Mouse (Mus musculus): ENCODE data around the gene Pik3ca. TPM values are rescaled to one million over a fixed set of nuclear protein-coding genes. Genes with fewer than 3 reads are reported as not detected.

The Pik3ca gene
- polyA plus RNA-seq (2017; shearing (Covaris generic)): 43.9 TPM

DNA sequence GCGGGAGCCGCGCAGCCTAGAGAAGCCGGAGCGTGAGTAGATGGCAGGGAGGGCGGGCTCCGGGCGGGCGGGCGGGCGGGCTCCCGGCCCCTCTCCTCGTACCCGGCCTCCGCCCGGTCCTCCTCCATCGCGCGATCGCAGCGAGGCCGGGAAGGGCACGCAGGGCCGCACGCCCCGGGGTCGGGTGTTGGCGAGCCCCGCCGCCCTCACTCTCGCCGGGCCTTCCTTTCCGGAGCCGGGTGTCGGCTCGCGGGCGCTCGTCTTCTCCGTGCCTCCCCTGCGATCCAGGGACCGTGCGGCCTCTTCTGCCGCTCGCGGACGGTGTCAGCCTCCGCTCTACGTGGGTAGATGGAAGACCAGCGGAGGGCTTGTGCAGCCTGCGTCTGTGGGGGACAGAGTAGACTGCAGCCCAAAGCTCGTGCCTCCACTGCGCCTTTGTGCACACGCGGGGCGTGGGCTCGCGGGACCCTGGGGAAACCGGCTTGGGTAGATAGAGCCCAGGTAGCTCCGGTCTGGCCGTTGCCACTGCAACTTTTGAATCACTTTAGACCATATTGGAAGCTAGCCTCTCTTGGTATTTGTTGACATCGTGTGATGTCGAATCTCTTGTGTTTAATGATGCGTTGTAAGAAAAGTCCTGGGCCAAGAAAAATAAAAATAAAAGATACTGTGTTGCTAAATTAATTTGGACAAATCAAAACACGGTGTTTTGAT lies at the start of gene Pik3ca:
Gene Pik3ca, plus strand, starts transcription at position 211 of the 714 bp plus-strand sequence.

DNA sequence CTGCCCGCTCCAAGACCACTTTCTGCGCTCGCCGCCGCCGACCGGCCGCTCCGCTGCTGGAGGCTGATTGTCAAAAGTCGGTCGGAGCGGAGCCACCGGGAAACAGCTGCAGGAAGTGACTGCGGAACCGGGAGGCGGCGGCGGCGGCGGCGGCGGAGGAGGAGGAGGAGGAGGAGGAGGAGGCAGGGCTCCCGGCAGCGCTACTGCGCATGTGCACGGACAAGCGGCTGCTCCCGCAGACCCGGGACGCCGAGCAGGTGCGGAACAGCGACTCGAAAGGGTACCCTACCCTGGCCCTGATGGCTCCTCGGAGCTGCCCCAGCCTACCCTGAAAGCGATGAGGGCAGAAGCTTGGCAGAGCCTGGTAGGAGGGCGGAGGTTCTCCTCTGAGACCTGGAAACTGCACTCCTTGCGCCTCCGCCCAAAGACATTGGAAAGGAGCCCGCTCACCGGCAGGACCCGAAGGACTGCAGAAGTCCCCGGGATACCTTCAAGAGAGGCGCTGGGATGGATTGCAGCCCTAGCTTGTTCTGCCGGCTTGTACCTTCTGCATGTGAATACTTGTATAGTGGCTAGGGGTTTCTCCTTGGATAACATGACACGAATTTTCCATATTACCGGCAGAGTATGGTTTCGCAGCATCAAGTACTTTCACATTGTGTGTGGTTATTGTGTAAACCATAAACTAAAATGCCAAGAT lies 31.8 kb upstream of the Pik3ca start, which contains the start of gene Zmat3:
Gene Zmat3, minus strand, starts transcription at position 469 of the 700 bp plus-strand sequence.

DNA sequence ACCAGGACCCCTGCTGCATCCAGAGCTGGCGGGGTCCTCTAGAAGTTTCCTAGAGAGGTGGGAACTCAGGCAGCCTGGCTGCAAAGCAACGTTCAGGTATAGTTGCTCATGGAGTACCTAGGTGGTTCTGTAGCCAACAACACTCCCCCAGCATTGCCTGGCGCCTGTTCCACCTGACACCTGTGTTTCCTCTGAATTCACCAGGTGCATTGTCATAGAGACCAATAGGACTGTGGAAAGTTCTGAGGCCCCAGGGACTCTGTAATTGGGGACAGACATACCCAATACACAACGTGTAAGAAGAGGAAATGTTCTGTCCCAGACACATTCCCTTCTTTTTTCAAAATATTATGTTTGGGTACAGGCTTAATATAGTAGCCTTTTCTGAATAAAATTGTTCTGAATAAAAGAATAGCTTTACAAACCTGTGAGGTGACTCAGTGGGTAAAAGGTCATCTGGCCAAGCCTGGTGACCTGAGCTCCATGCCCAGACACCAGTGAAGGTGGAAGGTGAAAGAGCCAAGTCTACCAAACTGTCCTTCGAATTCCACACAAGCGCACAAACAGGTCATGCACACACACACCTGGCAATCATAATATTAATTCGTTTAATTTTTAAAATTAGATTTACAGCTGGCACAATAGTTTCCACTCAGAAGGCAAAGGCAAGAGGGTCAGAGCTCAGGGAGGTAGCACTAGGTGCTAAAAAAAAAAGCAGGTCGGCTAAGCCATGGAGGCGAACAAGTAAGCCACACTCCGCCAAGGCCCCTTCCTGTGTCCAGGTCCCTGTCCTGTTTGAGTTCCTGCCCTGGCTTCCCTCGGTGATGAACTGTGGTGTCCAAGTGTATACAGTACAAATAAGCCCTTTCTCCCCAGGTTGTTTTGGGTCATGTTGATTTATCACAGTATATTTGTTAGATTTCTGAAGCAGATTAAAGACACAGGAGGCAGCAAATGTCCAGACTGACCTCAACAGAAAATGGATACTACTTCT lies 94.9 kb downstream of the Pik3ca start, which contains the start of gene Kcnmb3:
Gene Kcnmb3, minus strand, starts transcription at position 135 of the 994 bp plus-strand sequence.

DNA sequence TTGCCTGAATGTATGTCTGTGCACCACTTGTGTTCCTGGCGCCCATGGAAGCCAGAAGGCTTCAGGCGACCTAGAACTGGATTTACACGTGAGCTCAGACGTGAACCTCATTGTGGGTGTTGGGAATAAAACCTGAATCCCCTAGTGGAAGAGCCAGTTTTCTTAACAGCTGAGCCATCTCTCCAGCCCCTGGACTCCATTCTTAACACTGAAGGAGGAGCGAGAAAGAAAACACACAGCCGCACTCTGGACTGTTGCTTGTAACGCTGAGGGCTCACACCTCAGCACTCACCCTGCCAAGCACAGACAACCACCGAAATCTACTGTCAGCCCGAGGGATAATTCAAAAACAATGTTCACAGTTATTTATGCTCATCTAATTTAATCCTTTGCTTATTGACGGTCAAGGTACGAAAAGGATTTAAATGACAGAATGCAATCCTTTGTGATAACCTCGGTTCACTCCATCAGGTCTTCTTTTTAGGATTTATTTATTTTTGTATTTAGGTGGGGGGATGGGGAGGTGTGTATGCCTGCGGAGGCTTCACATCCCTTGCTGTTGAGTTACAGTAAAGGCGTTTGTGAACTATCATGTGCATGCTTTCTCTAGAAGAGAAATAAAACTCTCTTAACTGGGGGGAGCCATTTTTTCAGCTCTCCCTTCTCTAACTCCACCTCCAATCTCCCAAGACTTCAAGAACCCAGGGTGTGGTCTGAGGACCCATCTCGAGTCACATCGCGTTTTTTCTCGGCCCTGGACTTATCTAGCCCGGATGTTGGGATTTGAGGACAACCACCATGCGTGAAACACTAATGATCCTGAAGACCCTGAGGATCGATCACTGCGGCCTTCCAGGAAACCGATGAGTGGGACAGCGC lies 112.3 kb downstream of the Pik3ca start, which contains the start of gene Zfp639:
Gene Zfp639, plus strand, starts transcription at position 764 of the 879 bp plus-strand sequence.

Other genes starting within 250 kb of the Pik3ca start
- gene Zmat3, start 31.7 kb upstream of the Pik3ca start, polyA plus RNA-seq (2017; shearing (Covaris generic)): 1.6 TPM
- not detected for gene Kcnmb3, start 94.6 kb downstream of the Pik3ca start, polyA plus RNA-seq (2017; shearing (Covaris generic))
- 77.1 TPM for gene Zfp639, start 112.6 kb downstream of the Pik3ca start, polyA plus RNA-seq (2017; shearing (Covaris generic))
- 18.3 TPM for gene Mfn1, start 131.8 kb downstream of the Pik3ca start, polyA plus RNA-seq (2017; shearing (Covaris generic))
- gene Gnb4, start 218.9 kb downstream of the Pik3ca start, polyA plus RNA-seq (2017; shearing (Covaris generic)): 1.3 TPM